ENCODE assay signal across 1 mouse cellular context in the genomic region with DNA sequence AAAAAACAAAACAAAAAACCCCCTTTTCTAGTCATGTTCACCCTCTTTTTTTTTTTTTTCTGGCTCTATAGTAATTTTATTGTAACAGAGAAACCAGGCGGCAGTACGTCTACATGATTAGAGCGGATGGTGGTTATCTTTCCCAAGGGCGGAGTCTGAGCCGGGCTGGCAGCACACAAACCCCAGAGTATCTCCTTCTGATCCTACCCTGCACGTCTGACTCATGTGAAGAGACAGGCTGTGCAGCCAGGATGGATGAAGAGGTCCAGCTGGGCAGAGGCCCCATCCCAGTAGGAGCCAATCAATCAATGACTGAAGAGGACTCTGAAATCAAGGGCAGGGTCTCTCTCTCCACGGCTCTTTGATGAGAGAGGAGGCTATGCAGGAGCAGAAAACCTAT. TPM values are rescaled to one million over a fixed set of nuclear protein-coding genes. Genes with fewer than 3 reads are reported as not detected.
"Had no signal": no experiment of that assay in that cellular context is flagged by ENCODE, and none has a peak within 500 bp of the region (broad histone marks: within the 10 kb centered on the region; RNA-seq: fewer than 3 reads in every experiment).

No protein-coding gene starts in this region.

RNA-seq across cellular contexts. Expression of gene Pvrig, which starts 21.4 kb away (rescaled TPM):
- total RNA-seq: neutrophil, adult 5-6 weeks had no signal
